Mouse (Mus musculus) T-cell, adult 66 days (primary cell): ENCODE data around the gene Snurf. TPM values are rescaled to one million over a fixed set of nuclear protein-coding genes. Genes with fewer than 3 reads are reported as not detected.

ENCODE experiments used
- total RNA-seq, 2 experiments: library from RNA; stranded (reverse); gene quantifications; 3 replicates in 1 of 2; 4 replicates in 1 of 2; pipeline ENCODE4 v1.2.4; 2023

The Snurf gene
- 10 to 100 TPM; 17.4 to 23.8 TPM for total RNA-seq

GRCm38 (mm10) chr7:60004606-60005330 is at the start of gene Snurf, which contains the start of gene Gm38393:
Gene Snurf (minus strand): TSS chr7:60005049.
Gene Gm38393 (minus strand): TSS chr7:60005064.

Other genes with a start within 250 kb of the Snurf start
- 1 to 10 TPM; 2.9 to 4.2 TPM for gene Gm38393, start within 50 bp of the Snurf start, total RNA-seq
- gene Snrpn, start 135.2 kb upstream of the Snurf start, total RNA-seq = 1 to 10 TPM; 5.0 to 7.5 TPM